Mouse (Mus musculus) testis, adult 2 months (tissue): Measurements from ENCODE around the gene Fscn2.

ENCODE experiments used
- CTCF ChIP-seq: fragments of 200-500 bp; IDR thresholded peaks from 2 replicates; pipeline ENCODE4 v1.5.1; 2012; ENCODE audit warnings: low read depth, mild to moderate bottlenecking, inconsistent platforms, low read length, moderate library complexity; ENCODE audit not compliant: control insufficient read depth, insufficient read depth, insufficient replicate concordance
- POLR2A ChIP-seq: fragments of 200-500 bp; IDR thresholded peaks from 2 replicates; pipeline ENCODE4 v1.6.1; 2012; ENCODE audit warnings: low read depth, mild to moderate bottlenecking, inconsistent platforms, low read length, moderate library complexity; ENCODE audit not compliant: control insufficient read depth

GRCm38 (mm10) chr11:120362891-120363290 lies 1.6 kb downstream of the Fscn2 start:
- no peak for TF ChIP-seq POLR2A
- no peak for TF ChIP-seq CTCF
